Mouse (Mus musculus) natural killer cell, adult 2 months (primary cell): Measurements from ENCODE around the gene Gm10322.

Experiments
- DNase-seq, 2 experiments: peaks; one replicate each; pipeline ENCODE4 v3.0.0; 2022; ENCODE audit warnings: low spot score in 2 of 2

Gm10322 gene

DNA sequence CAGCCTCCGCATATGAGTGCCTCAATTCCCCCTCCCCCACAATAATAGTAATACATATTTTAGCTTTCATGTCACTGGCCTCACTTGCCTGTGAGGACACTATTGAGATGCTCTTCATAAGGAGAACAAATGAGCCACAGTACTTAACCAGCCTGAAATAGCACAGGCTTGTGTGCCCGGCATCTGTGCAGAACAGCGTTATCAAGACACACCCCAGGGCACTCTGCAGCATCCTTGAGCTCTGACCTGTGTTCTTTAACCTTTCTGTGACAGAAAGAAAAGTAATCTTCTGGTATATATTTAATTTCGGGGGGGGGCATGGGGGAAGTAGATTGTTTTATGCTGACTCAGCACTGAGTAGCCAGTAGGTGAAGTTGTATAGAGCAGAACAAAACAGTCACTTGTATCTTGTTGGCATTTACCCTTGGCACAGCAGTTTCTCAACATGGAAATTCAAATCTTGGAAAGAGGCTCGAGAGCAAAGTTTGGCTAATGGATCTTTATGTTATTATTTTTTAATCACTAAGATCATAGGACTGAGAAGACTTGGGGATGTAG is 31.0 kb downstream of the Gm10322 start:
- no peak for DNase-seq

DNA sequence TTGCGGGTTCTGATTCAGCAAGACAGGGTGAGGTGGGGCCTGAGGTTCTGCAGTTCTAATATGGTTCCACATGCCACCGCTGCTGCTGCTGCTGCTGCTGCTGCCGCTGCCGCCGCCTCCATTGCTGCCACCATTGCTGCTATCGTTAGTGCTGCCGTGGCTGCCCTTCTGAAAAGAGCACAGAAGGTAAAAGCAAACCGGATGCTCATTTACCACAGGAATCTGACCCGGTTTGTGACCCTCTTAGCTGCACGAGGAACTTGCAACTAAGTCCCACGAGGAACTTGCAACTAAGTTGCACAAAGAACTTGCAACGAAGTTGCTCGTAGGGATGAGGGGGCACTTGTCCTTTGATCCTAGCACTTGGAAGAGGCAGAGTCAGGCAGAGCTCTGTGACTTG is 40.9 kb downstream of the Gm10322 start:
- DNase-seq: no peak

DNA sequence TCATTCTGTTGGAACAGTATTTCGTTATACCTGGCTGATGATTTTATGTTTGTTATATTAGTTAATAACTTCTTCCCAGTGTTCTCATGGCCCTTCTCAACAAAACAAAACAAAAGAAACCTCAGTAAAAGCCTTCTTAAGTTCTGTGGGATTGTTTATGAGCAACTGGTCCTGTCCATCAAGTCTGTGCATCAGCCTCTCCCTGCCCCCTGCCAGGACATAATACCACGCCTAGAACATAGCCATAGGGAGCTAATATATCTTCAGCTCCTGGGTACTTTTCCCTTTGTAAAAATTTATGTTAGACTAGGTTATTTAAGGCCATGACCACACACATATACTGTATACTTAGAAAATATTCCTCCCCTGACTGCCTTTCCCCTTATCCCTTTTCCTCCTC is 48.9 kb downstream of the Gm10322 start:
- no peak for DNase-seq

- DNase-seq: no peak
Observed at GRCm38 (mm10) chr10:59665503-59666291, 49.8 kb downstream of the Gm10322 start.
